Mouse (Mus musculus) skeletal muscle tissue, adult 2 months (tissue): ENCODE data around the gene Calm3.

Source experiments
- DNase-seq: peaks from one replicate; pipeline ENCODE4 v3.0.0-alpha.2; 2012; ENCODE audit warnings: low read depth, low spot score

The Calm3 gene

DNA sequence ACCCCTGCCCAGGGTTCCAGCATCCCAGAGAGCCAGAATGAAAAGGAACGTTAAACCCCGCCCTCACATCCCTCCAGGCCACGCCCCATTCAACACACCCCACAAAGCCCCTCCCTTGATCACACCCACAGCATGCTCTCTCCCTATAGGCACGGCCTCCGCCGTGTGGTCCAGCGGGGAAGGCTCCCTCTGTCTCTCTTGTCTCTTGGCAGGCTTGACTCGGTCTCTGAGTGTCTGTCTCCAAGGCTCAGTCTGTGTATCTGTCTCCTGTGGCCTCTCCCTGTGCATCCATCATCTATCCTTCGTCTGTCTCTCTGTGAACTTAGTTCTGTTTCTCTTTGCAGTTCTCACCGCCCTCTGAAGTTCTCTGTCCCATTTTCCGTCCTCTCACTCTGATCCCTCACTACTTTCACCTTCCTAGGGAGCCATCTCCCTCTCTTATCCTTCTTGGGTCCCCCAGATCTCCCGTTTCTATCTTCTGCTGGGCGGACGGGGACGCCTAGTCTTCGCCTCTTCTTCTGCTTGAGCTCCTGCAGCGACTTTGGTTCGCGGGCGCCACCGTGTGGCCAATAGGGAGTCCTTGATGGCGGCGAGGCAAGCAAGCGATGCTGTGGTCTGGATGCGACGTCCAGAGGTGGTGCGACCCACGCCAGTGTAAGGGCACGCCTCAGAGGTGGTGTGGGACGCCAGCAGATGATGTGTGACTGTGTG lies 32.1 kb downstream of the Calm3 start, which contains the start of gene Gng8:
Gene Gng8 (plus strand): TSS at position 146 of the 711 bp plus-strand sequence.
- peak; percentile 82 for DNase-seq

DNA sequence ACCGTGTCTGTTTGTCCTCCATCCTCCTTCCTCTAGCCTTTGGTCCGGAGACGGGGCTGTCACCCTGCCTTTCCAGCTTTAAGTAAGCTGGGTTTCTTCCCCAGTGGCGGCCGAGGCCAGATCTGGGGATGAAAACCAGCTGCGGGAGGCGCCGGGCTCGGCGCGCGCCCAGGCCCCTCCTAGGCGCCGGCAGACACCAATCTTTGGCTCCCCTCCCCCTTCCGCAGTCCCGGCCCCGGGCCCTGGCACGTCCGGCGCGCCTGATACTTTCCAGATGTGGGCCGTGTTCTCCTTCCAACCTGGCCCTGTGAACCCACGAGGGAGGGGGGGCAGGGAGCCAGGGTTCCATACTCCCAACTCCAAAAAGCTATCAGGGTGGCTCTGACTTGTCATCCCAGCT lies 33.0 kb downstream of the Calm3 start:
- peak; percentile 89 for DNase-seq

GRCm38 (mm10) chr7:16890536-16890935 lies 33.4 kb downstream of the Calm3 start:
- peak; percentile 56 for DNase-seq

- DNase-seq: no peak
Observed at GRCm38 (mm10) chr7:16885905-16886304, 38.0 kb downstream of the Calm3 start.

DNA sequence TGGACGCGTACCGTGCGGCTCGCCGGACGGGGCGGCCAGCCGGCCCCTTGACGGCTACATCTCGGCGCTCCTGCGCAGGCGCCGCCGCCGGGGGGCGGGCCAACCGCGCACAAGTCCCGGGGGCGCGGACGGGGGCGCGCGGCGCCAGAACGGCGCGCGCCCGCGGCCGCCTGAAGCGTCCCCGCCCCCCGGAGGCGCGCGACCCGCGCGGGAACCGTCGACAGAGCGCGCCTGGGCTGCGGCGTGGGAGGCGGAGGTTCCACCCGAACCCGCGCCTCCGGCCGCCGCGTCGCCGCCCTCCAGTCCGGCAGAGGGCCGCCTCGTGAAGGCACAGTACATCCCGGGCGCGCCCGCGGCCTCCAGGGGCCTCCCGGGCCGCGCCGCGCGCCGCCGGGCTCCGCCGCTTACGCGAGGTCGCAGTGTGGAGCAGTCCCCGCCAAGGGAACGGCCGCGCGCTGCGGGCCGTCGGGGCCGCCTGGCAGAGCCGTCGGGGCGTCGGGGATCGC lies 38.6 kb downstream of the Calm3 start:
- DNase-seq: no peak

DNA sequence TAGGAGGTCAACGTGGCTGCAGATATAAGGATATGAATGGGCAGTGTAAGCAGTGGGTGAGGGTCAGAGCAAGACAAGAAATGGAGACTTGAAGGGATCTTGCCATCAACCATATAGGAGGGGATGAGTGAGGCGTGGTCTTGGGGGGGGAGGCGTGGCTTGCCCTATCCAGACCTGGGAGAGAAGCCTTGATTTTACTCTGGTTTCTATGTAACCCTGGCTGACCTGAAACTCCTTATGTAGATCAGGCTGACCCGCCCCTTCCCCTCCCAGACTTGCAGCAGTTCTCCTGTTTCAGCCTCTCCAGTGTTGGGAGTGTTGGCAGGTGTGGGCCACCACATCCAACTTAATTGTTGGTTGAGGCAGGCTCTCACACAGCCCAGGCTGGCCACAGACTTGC lies 39.6 kb downstream of the Calm3 start:
- DNase-seq: no peak

DNA sequence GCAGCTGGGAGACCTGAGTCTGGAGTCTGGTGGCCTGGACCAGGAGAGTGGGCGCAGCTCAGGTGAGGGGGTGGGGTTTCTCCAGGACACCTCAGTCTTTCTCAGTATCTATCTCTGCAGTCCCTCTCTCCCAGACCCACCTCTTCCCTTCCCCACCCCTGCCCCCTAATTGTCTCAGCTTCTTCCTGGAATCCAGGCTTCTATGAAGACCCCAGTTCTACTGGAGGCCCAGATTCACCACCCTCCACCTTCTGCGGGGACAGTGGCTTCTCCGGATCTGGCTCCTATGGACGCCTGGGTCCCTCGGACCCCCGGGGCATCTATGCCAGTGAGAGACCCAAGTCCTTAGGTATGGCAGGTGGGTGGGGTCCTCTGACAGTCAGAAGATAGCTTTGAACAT lies 40.8 kb downstream of the Calm3 start:
- DNase-seq: no peak

DNA sequence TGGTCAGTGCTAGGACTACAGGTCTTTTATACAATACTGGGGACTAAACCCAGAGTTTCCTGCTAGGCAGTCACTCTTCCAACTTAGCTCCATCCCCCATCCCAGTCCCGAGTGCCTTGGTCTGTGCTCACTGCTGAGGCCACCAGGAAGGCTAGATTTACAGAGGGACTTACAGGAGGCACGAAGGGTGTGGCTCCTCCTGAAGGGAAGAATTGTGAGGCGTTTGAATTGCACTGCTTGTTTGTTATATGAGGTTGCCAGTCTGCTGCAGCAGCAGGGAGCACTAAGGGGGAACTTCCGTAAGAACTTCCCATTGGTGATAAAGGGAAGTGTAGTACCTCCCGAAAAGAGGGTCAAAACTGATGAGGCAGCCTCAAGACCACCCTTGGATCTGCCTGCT lies 43.3 kb downstream of the Calm3 start:
- no peak for DNase-seq

DNA sequence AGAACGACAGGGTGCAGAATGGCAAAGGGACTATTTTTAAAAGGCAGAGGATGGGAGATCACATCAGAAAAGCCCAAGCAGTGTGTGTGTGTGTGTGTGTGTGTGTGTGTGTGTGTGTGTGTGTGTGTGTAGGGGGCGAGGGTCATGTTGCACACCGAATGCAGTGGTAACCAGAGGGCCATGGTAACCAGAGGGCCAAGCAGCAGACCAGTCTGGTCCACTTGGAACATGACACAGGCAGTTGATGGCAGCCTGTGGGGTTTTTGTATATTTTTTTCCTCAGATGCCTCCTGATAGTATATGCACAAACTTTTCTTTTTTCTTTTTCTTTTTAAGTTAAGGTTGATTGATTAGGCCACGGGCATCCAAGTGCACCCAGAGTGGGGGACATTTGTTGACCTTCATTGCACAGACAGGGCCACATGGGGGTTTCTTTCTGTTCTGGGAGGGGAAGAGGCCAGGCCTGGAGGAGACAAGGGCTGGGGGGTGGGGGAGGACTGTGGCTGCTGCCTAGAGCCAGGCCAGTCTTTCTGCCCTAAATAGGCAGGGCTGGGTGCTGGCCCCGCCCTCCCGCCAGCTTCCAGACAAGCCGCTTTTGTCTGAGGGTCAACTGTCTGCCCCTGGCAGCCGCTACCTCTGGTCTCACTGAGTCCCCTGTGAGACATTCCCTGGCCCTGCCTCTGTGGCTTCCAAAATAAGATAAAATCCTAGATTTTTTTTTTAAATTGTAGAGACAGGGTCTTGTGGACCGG lies 43.9 kb downstream of the Calm3 start:
- no peak for DNase-seq

DNA sequence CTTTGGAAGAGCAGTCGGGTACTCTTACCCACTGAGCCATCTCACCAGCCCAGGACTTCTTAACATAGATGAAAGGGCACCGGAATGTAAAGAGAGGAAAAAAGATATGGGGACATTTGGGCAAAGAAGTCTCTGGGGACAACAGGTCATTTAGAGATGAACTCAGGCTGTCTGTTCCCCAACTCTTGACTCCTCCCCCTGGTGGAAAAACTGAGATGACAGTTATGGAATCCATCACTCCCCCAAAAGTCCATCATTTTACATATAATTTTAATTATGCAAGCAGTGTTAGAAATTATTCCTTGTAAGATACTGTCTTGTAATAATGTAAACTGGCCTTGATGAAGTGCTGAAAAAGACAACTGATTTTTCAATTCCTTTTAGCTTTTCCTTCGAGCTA lies 46.2 kb downstream of the Calm3 start:
- DNase-seq: no peak

DNA sequence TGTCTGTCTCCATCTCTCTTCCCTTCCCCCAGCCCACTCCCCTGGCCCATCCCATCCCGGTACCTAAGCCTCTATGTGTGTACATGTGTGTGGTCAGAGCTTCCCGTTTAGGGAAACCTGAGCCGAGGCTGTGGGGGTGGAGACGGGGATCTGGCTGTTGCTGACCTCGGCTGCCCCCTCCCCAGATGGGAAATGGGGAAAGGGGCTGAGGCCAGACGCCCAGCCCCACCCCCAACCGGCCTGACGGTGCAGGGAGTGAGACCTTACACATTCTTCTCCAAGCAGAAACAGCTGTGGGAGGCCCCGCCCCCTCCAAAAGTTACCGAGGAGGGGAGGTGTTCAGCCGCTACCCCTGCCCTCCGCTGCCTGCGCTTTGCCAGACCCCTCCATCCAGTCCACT lies 47.3 kb downstream of the Calm3 start:
- no peak for DNase-seq

GRCm38 (mm10) chr7:16876006-16876405 lies 47.9 kb downstream of the Calm3 start:
- DNase-seq: no peak

- no peak for DNase-seq
Observed at GRCm38 (mm10) chr7:16875326-16875725, 48.6 kb downstream of the Calm3 start.

DNA sequence AGATGAGACGGTGACA lies 48.8 kb downstream of the Calm3 start, which contains the start of gene Dact3:
Gene Dact3 (plus strand): TSS at position 8 of the 16 bp plus-strand sequence.
- no peak for DNase-seq

DNA sequence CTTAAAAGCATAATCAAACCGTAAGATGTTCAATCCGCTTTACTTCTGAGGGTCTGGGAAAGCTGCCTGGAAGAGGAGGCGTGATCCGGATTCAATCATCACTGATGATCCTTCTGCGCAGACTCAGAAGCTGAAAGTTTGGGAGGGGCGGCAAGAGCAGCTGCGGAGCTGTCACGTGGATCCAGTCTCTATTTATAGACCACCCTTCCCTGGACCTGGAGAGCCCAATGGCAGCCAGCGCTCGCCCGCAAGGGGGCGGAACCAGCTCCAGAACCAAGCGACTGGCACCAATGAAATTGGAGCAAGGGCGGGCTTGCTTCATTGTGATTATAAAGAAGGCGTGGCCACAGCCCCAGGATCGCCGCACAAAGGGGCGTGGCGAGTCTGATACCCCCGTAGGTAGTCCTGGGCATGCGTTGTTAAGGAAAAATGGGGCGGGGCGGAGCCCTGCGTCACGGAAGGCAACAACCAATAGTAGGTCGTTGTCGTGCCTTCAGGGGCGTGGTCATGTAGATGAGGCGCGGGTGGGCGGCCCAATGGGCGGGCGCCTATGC lies 49.1 kb downstream of the Calm3 start:
- DNase-seq: peak; percentile 100

DNA sequence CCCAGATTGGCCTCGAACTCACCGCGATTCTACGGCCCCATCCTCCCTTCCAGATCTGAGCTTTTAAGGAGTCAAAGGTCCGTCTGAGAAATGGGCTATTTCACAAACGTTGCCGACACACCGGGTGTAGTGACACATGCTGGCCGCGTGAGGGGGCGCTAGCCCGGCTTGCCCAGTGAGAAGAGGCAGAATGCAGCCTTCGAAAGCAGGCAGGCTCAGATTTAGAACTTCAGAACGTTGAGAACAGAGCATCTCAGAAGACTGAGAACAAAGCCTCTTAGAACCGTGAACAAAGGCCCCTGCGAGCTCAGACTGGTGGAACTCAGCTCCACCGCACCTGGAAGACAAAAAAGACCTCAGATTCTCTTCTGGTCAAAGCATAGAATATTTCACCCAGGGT lies 49.7 kb downstream of the Calm3 start:
- DNase-seq: peak; percentile 80

- no peak for DNase-seq
Observed at GRCm38 (mm10) chr7:16873392-16873791, 50.5 kb downstream of the Calm3 start.

- DNase-seq: no peak
Observed at GRCm38 (mm10) chr7:16872478-16872877, 51.4 kb downstream of the Calm3 start.

DNA sequence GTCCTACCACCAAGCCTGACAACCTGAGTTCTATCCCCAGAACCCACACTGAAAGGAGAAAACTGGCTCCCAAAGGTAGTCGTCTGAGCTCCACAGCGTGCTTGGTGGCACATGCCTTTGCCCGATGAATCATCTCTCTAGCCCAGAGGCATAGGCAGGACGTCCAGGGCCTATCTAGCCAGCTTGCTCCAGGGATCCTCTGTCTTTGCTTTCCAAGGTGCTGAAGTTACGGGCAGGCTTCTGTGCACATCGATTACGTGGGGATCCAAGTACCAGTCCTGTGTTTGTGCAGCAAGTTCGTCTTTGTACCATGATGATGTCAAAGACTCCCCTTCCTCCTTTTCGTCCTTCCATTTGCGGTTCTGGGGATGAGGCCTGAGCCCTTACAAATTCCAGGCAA lies 52.3 kb downstream of the Calm3 start:
- no peak for DNase-seq

DNA sequence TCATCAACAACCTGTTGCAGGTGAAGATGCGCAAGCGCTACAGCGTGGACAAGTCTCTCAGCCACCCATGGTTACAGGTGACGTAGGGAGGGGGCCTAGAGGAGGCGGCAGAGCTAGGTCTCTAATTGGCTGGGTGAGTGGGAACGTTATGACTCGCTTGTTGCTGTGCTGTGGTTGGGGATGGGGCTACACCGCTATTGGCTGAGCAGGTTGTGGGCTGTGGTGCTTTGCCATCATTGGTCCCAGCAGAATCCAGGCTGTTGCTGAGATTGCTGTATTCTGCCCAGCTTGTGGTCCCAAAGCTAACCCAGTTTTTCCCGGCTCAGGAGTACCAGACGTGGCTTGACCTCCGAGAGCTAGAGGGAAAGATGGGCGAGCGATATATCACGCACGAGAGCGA lies 54.4 kb downstream of the Calm3 start:
- no peak for DNase-seq

GRCm38 (mm10) chr7:16867488-16867887 lies 56.4 kb downstream of the Calm3 start:
- DNase-seq: no peak
